Comparison of ENCODE assay signal across 16 mouse cellular contexts in genomic region chr3:152497084-152497483, GRCm38 (mm10).
"Had no signal": no experiment of that assay in that cellular context is flagged by ENCODE, and none has a peak within 500 bp of the region (broad histone marks: within the 10 kb centered on the region; RNA-seq: fewer than 3 reads in every experiment).

No protein-coding gene starts in this region.

- H3K27me3 ChIP-seq: neural tube, embryonic 13.5 days; neural tube, embryonic 15.5 days; stomach, embryonic 15.5 days had no signal

- H3K9me3 ChIP-seq: neural tube, embryonic 13.5 days; neural tube, embryonic 15.5 days; stomach, embryonic 15.5 days had no signal

- DNase-seq: retina, postnatal 1 day; right cerebral cortex, adult 18-20 months; right cerebral cortex, postnatal 14 days; right cerebral cortex, postnatal 25 days; right cerebral cortex, postnatal 4 days; spleen, adult 18-20 months; thymus, adult 18-20 months; thymus, adult 2 months; thymus, postnatal 14 days; thymus, postnatal 25 days; thymus, postnatal 36 days; thymus, postnatal 4 days had no signal

- H3K9ac ChIP-seq: neural tube, embryonic 13.5 days; neural tube, embryonic 15.5 days; stomach, embryonic 15.5 days had no signal

- H3K4me2 ChIP-seq: neural tube, embryonic 13.5 days; neural tube, embryonic 15.5 days; stomach, embryonic 15.5 days had no signal

- H3K4me3 ChIP-seq: neural tube, embryonic 13.5 days; neural tube, embryonic 15.5 days; stomach, embryonic 15.5 days had no signal

- H3K27ac ChIP-seq: neural tube, embryonic 13.5 days; neural tube, embryonic 15.5 days; stomach, embryonic 15.5 days; stomach, postnatal 0 days had no signal

- H3K36me3 ChIP-seq: neural tube, embryonic 13.5 days; neural tube, embryonic 15.5 days; stomach, embryonic 15.5 days had no signal
